Mouse (Mus musculus): ENCODE data around the gene Crmp1. TPM values are rescaled to one million over a fixed set of nuclear protein-coding genes. Genes with fewer than 3 reads are reported as not detected.

Crmp1 gene
- total and polyA plus RNA-seq, 3 experiments = not detected

GRCm38 (mm10) chr5:37196666-37197250, 45.0 kb upstream of the Crmp1 start:
- Histone ChIP-seq H3K27me3 (ENCODE audit: control insufficient read depth in 1 of 2, insufficient read depth in 2 of 2, low read length in 2 of 2) (no peaks in the 10 kb centered on the region), H3K9ac (ENCODE audit: control insufficient read depth, low read depth, low read length, poor library complexity, severe bottlenecking) (no peak overlapping the region), H3K9me3 (replicated peaks; ENCODE audit: insufficient read depth, low read length) (no peaks in the 10 kb centered on the region), H3K27ac (ENCODE audit: control insufficient read depth, low read depth, low read length) (no peak overlapping the region), H3K4me3 (ENCODE audit: control insufficient read depth in 1 of 2, insufficient read depth in 1 of 2, low read depth in 2 of 2, low read length in 2 of 2) (no peak overlapping the region), H3K36me3 (ENCODE audit: control insufficient read depth in 1 of 2, insufficient read depth in 2 of 2, low read length in 2 of 2) (no peaks in the 10 kb centered on the region), H3K4me1 (ENCODE audit: control insufficient read depth in 1 of 2, insufficient read depth in 2 of 2, low read length in 2 of 2) (no peaks in the 10 kb centered on the region), H3K79me2 (ENCODE audit: control insufficient read depth, insufficient read depth, low read length, poor library complexity) (no peaks in the 10 kb centered on the region)
- DNase-seq (ENCODE audit: low read depth, low spot score) = no peak
- TF ChIP-seq ZMIZ1 (IDR thresholded peaks at IDR 0.05; ENCODE audit: low read depth, low read length) (no peak), NRF1 (IDR thresholded peaks at IDR 0.05; ENCODE audit: insufficient read depth, low read depth, low read length, poor library complexity, severe bottlenecking) (no peak), RCOR1 (IDR thresholded peaks at IDR 0.05; ENCODE audit: low read depth, low read length) (no peak), KAT2A (conservative IDR thresholded peaks at IDR 0.05; ENCODE audit: low read depth, low read length) (no peak), ETS1 (IDR thresholded peaks at IDR 0.05; ENCODE audit: low read depth, low read length) (no peak), USF2 (IDR thresholded peaks at IDR 0.05; ENCODE audit: borderline replicate concordance in 1 of 2, insufficient read depth in 1 of 2, low read depth in 1 of 2, low read length in 2 of 2) (no peak), UBTF (IDR thresholded peaks at IDR 0.05; ENCODE audit: borderline replicate concordance, insufficient read depth, low read depth, low read length) (no peak), MAFK (IDR thresholded peaks at IDR 0.05; ENCODE audit: borderline replicate concordance, low read depth, low read length) (no peak), CHD1 (IDR thresholded peaks at IDR 0.05; ENCODE audit: low read depth, low read length) (no peak), MEF2A (IDR thresholded peaks at IDR 0.05; ENCODE audit: extremely low read depth, insufficient replicate concordance, low read depth, low read length, poor library complexity, severe bottlenecking) (no peak), POLR2AphosphoS2 (IDR thresholded peaks at IDR 0.05; ENCODE audit: low read length) (no peak), ZNF384 (IDR thresholded peaks at IDR 0.05; ENCODE audit: low read depth, low read length) (no peak), MXI1 (IDR thresholded peaks at IDR 0.05; ENCODE audit: low read depth, low read length) (no peak), GABPA (IDR thresholded peaks at IDR 0.05; ENCODE audit: low read depth, low read length) (no peak), CTCF (IDR thresholded peaks at IDR 0.05 in 2 of 3, conservative IDR thresholded peaks at IDR 0.05 in 1 of 3; ENCODE audit: control insufficient read depth in 1 of 3, insufficient read depth in 1 of 3, low read depth in 2 of 3, low read length in 3 of 3, poor library complexity in 1 of 3, severe bottlenecking in 1 of 3) (no peak), HCFC1 (IDR thresholded peaks at IDR 0.05; ENCODE audit: low read depth, low read length) (no peak), E2F4 (IDR thresholded peaks at IDR 0.05; ENCODE audit: borderline replicate concordance, low read depth, low read length) (no peak), POLR2A (IDR thresholded peaks at IDR 0.05; ENCODE audit: control insufficient read depth in 1 of 2, insufficient read depth in 1 of 2, low read depth in 1 of 2, low read length in 2 of 2, poor library complexity in 1 of 2) (no peak)

DNA sequence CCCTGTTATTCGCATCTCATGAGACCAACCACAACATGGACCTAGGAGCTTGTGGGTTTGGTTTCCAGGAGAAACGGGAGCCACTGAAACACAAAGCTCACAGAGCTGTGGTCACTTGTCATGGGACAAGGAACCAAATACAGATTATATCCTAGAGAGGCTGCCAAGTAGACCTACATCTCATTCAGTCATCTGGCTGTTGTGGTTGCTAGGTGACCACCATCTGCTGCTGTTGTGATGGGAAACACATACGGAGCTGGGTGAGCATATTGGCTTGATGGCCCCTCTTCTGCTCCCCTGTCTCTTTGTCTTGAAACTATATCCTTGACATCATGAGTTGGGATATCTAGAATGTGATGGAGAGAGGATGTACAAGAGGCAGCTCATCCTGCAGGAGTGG, 44.3 kb upstream of the Crmp1 start:
- H3K4me3 ChIP-seq (ENCODE audit: control insufficient read depth in 1 of 2, insufficient read depth in 1 of 2, low read depth in 2 of 2, low read length in 2 of 2) = no peak overlapping the region
- H3K4me1 ChIP-seq (ENCODE audit: control insufficient read depth in 1 of 2, insufficient read depth in 2 of 2, low read length in 2 of 2) = no peaks in the 10 kb centered on the region
- no peaks in the 10 kb centered on the region for H3K36me3 ChIP-seq (ENCODE audit: control insufficient read depth in 1 of 2, insufficient read depth in 2 of 2, low read length in 2 of 2)
- H3K79me2 ChIP-seq (ENCODE audit: control insufficient read depth, insufficient read depth, low read length, poor library complexity) = no peaks in the 10 kb centered on the region
- no peak for TF ChIP-seq CHD2 (IDR thresholded peaks at IDR 0.05; ENCODE audit: low read length)
- no peak for TF ChIP-seq ELF1 (IDR thresholded peaks at IDR 0.05; ENCODE audit: low read depth, low read length)
- TF ChIP-seq E2F4 (IDR thresholded peaks at IDR 0.05; ENCODE audit: borderline replicate concordance, low read depth, low read length) = no peak
- TF ChIP-seq TCF12 (IDR thresholded peaks at IDR 0.05; ENCODE audit: low read depth, low read length) = no peak
- TF ChIP-seq HCFC1 (IDR thresholded peaks at IDR 0.05; ENCODE audit: low read depth, low read length) = no peak
- no peak for TF ChIP-seq NELFE (IDR thresholded peaks at IDR 0.05; ENCODE audit: low read depth, low read length)
- no peak for TF ChIP-seq RCOR1 (IDR thresholded peaks at IDR 0.05; ENCODE audit: low read depth, low read length)
- no peak for TF ChIP-seq MAX (IDR thresholded peaks at IDR 0.05; ENCODE audit: low read length)
- TF ChIP-seq MEF2A (IDR thresholded peaks at IDR 0.05; ENCODE audit: extremely low read depth, insufficient replicate concordance, low read depth, low read length, poor library complexity, severe bottlenecking) = no peak
- TF ChIP-seq GATA1 (IDR thresholded peaks at IDR 0.05; ENCODE audit: low read depth, low read length) = no peak
- TF ChIP-seq SMC3 (IDR thresholded peaks at IDR 0.05; ENCODE audit: low read depth, low read length) = no peak
- DNase-seq (ENCODE audit: low read depth, low spot score) = no peak
- H3K27me3 ChIP-seq (ENCODE audit: control insufficient read depth in 1 of 2, insufficient read depth in 2 of 2, low read length in 2 of 2) = no peaks in the 10 kb centered on the region
- H3K9me3 ChIP-seq (replicated peaks; ENCODE audit: insufficient read depth, low read length) = no peaks in the 10 kb centered on the region
- H3K27ac ChIP-seq (ENCODE audit: control insufficient read depth, low read depth, low read length) = no peak overlapping the region
- no peak overlapping the region for H3K9ac ChIP-seq (ENCODE audit: control insufficient read depth, low read depth, low read length, poor library complexity, severe bottlenecking)

Measured in MEL (cell line).